Mouse (Mus musculus) frontal cortex, postnatal 14 days (tissue): ENCODE measurements at regions not wholly inside any gene's neighbourhood (a gene's known extent, or its start where the extent isn't known, plus 50 kb on each side); places are given as distances from the start of the nearest gene placed in this dataset.

Source experiments
- DNase-seq, 2 experiments: peaks; one replicate each; pipeline ENCODE4 v3.0.0; 2022; ENCODE audit warnings: low spot score in 2 of 2

DNA sequence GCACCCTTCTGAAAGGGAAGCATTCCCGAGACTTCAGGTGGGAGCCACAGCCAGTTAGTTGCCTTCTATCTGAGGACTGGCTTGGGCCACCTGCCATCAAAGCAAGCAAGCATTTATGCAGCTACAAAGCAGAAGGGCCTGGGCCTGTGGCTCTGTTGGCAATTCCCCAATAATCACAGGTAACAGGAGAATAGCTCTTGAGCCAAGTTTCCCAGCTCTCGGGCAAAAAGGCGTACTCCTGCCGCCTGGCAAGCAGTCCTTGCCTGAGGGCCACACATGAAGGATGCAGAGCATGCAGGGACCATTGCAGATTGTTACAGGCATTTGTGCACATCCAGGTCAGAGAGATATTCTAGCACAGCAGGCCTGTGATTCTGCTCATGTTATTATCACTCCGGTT lies 53.2 kb upstream of the Unc5a start:
- DNase-seq = no peak
